Mouse (Mus musculus) left cerebral cortex, adult 2 months (tissue): ENCODE measurements at regions not wholly inside any gene's neighbourhood (a gene's known extent, or its start where the extent isn't known, plus 50 kb on each side); places are given as distances from the start of the nearest gene placed in this dataset.
A peak's percentile ranks its signal among the peaks of the same experiment; 100 is the strongest.

Experiments used
- DNase-seq, 2 experiments: peaks; one replicate each; pipeline ENCODE4 v3.0.0; 2021 to 2022; ENCODE audit warnings: low spot score in 2 of 2, mixed read lengths in 1 of 2; ENCODE audit errors: extremely low spot score in 1 of 2
- H3K27ac ChIP-seq: fragments of 200-600 bp; 2 replicates; pipeline ENCODE4 v1.8.1; 2022
- H3K4me3 ChIP-seq: fragments of 200-600 bp; 2 replicates; pipeline ENCODE4 v1.8.1; 2022
- CTCF ChIP-seq: fragments of 200-600 bp; IDR thresholded peaks from 2 replicates; pipeline ENCODE4 v1.8.1; 2022; ENCODE audit warnings: antibody characterized with exemption, mild to moderate bottlenecking, moderate library complexity
- intact Hi-C: fragments of 180-260 bp; cut with DNase I; formaldehyde crosslinking; loops from one replicate; pipeline ENCODE4 v1.15.1; 2025

DNA sequence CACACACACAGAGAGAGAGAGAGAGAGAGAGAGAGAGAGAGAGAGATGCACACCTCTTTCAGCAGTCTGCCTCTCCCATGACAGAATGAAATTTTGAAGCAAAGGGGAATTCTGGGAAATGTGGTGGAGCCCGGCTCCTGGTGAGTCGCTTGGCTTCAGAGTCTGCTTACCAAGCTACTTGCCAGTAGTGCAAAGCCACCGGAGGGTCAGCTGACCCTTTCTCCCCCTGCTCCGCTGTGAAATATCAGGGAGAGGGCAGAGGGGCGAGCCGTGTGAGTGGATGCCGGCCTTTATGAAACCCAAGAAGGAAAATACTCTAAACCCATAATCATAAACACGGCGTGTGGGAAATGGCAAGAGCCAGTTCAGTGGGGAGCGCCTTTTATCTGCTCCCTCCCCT lies 84.2 kb upstream of the Gsc start:
- Histone ChIP-seq H3K27ac (no peak overlapping the region), H3K4me3 (no peak overlapping the region)
- TF ChIP-seq CTCF, result no peak
- DNase-seq, result no peak
- intact Hi-C loops, result no loop called here

DNA sequence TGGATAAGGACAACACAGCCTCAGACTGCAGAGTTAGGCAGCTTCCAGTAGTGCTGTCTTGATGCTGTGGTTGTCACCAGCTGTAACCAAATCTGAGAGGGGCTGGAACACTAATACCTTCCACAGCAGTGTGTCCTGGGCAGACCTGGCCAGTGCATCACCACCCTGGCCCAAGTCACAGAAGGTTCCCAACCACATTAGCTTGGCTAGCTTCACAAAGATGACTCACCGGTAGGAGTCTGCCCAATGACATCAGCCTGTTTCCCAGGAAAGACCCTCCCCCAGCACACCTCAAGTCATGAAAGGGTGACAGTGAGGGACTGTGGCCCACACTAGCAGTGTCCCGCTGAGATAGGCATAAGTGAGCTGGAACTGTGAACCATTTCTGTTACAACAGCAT lies 75.5 kb upstream of the Gsc start:
- no peak for DNase-seq
- TF ChIP-seq CTCF, result no peak
- intact Hi-C loops, result loop anchor here (5.0 kb wide), 1 partner anchor 106 kb away; no protein-coding TSS in a partner anchor
- no peak overlapping the region for H3K27ac ChIP-seq
- H3K4me3 ChIP-seq, result no peak overlapping the region

DNA sequence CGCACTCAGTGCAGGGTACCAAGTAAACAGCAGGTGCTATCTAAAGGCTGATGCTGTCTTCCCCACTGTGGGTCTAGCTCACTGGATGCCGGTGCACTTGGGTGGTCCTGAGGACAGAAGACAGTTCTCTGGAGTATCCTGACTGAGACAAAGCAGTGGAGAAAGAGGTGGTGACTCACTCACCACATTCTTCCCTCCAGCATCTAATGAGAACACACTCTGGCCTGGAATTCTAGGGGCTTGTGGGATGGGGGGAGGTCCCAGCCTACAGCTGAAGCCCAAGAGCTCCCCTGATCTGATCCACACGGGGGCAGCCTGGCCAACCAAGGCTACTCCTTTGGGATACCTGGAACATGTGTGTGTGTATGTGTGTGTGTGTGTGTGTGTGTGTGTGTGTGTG lies 74.4 kb upstream of the Gsc start:
- intact Hi-C loops, result loop anchor here (5.0 kb wide), 1 partner anchor 105 kb away; no protein-coding TSS in a partner anchor
- no peak overlapping the region for H3K4me3 ChIP-seq
- no peak overlapping the region for H3K27ac ChIP-seq
- DNase-seq, result no peak
- no peak for TF ChIP-seq CTCF

DNA sequence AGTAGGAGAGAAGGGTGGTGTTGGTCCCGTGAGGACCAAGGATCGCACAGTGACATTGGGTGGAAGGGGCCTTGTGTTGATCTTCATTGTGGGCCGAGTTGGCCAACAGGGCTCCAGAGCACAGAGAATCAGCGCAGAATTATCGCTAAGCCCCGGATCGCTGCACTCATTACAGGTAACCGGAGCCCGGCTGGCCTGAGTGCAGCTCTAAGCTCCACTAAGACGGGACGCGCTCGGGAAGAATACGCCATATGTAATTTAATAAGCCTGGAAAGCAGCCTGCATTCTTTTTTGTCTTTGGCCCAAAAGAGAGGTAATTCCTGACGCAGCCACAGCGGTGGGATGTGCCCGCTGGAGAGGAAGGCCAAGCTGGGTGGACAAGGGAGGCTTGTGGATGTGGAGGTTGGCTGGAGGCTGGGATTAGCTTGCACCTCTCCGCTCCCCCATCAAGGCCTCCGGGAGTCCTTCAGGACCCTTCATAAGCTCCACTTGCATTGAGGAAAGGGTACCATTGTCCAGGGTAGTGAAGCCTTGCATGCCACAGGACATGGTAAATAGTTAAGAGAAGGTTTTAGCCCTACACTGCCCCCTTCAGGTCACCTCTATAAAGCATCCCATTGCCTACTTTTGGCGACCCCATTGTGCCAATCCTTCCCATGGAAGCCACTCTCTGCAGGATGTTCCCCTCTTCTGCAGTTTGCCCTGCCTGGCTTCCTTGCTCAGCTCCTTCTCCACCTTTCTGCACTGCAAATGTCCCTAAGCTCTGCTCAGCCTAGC lies 73.1 kb upstream of the Gsc start:
- peak; percentile 29 for TF ChIP-seq CTCF
- no peak overlapping the region for H3K27ac ChIP-seq
- no peak for DNase-seq

DNA sequence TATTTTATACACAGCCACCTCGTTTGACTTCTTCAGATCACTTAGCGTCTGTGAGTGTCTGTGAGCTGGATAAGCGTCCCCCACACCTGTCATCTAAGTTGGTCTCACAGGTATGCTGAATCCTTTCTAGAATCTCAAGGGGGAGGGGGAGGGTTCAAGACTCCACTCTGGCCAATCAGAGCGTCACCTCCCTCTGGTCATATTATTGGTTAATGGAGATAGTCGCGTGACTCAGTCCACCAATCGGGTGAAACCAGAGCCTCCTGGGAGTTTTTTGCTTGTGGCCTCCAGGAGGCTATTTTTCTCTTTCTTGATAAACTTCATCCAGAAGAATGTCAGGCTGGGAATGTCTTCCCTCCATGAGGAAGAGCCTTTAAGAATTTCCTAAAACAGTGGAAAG lies 66.8 kb upstream of the Gsc start:
- no peak for TF ChIP-seq CTCF
- intact Hi-C loops, result no loop called here
- H3K27ac ChIP-seq, result no peak overlapping the region
- DNase-seq, result no peak
- H3K4me3 ChIP-seq, result no peak overlapping the region

More for the DNA sequence above, 73.1 kb upstream of the Gsc start:
- no peak overlapping the region for H3K4me3 ChIP-seq
- intact Hi-C loops, result loop anchor here (5.0 kb wide), 1 partner anchor 104 kb away; no protein-coding TSS in a partner anchor

DNA sequence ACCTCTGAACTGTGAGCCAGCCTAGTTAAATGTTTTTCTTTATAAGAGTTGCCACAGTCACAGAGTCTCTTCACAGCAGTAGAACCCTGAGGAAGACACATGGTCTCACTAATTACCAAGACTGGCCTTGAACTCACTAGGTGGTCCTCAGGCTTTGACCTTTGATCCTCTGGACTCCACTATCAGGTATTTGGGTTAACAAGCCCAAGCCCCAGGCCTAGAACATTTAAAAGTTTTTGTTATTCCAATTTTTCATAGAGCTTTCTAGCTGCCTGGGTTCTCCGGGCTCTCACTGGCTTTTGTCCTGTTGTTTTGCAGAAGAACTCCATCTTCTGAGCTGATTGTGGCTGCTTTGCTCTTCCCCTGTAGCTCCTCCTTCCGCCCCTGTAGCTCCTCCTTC lies 65.3 kb upstream of the Gsc start:
- intact Hi-C loops, result no loop called here
- Histone ChIP-seq H3K27ac (no peak overlapping the region), H3K4me3 (no peak overlapping the region)
- TF ChIP-seq CTCF, result no peak
- DNase-seq, result no peak

DNA sequence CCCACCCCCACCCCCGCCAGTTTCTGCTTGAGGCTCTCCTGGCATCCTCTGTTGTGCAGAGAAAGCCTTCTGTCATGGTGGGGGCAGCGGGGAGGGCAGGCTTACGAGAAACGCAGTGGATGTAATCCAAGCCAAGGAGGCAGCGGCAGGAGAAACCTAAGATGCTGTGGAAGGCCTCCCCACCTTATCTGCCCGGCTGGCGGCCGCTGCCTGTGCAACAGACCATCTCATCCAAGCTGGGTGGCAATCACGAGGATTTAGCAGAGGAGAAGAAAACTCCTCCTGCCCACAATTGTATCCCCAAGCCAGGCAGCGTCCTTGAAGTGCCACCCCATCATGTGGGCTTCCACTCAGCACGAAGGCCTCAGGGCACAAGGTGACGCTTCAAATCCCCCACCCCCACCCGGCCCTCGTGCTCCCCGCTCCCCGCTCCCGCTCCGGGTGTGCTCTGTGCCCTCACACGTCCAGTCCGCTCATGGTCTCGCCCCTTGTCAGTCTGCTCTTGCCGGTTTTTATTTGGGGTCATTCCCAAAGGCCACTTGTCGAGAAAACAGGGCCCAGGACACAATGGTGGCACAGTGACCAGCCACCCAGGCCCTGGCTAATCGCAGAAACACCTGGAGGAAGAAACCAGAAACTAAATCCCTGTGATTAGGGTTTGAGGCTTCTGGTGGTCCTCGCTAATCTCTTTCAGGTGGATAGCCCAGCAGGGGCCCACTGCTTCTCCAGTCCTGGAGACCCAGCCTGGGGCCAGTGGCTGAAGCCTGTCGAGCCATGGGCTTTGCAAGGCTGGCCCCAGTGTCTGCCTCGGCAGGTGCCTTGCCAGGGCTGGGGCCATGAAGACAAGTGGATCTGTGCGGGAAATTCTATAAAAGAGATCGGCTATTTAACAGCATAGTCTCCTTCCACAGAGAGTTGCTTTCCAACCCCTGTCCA lies 58.6 kb upstream of the Gsc start:
- DNase-seq, result no peak
- Histone ChIP-seq H3K4me3 (no peak overlapping the region), H3K27ac (no peak overlapping the region)
- no peak for TF ChIP-seq CTCF
- intact Hi-C loops, result no loop called here

DNA sequence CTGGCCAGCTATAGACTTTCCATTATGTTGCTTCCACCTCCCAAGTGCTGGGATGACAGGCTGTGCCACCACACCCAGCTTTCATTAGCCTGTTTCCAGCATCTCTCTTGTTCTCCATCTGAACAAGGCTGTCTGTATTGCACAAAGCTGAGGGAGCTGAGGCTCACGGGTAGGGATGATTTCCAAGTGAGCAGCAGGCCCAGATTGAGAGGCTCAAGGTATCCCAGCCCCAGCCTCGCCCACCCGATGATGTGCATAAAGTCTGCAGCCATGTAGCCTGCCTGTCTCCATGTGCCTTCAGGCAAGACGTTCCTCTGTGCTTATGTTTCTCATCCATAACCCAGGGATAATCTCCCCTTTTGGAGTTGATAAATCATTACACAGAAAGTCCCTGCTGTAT lies 57.5 kb upstream of the Gsc start:
- Histone ChIP-seq H3K4me3 (no peak overlapping the region), H3K27ac (no peak overlapping the region)
- intact Hi-C loops, result no loop called here
- DNase-seq, result no peak
- no peak for TF ChIP-seq CTCF
